Mouse (Mus musculus) embryo, embryonic 11.5 days (tissue): ENCODE measurements around the gene Igsf6.
"Not testable (repeated sequence)": the region's sequence is repeated elsewhere in the genome, so short reads cannot be mapped to it uniquely, and the experiment has no call there.

Experiments used
- DNase-seq: peaks from one replicate; pipeline ENCODE4 v3.0.0-alpha.2; 2012; ENCODE audit warnings: low read depth, low spot score

Gene Igsf6

GRCm38 (mm10) chr7:121059477-121060218, 14.7 kb downstream of the Igsf6 start:
- no peak for DNase-seq

GRCm38 (mm10) chr7:121053071-121053470, 21.3 kb downstream of the Igsf6 start:
- no peak for DNase-seq

GRCm38 (mm10) chr7:121047624-121048023, 26.7 kb downstream of the Igsf6 start:
- DNase-seq, result no peak

GRCm38 (mm10) chr7:121045671-121046453, 28.5 kb downstream of the Igsf6 start:
- no peak for DNase-seq

GRCm38 (mm10) chr7:121044251-121044650, 30.1 kb downstream of the Igsf6 start:
- no peak for DNase-seq

GRCm38 (mm10) chr7:121043510-121043909, 30.9 kb downstream of the Igsf6 start:
- DNase-seq, result no peak

- no peak for DNase-seq
These were observed 31.4 kb downstream of the Igsf6 start for GRCm38 (mm10) chr7:121043004-121043403.

GRCm38 (mm10) chr7:121041989-121042388, 32.4 kb downstream of the Igsf6 start:
- no peak for DNase-seq

- DNase-seq, result no peak
These were observed 33.8 kb downstream of the Igsf6 start for GRCm38 (mm10) chr7:121040595-121040994.

- DNase-seq, result peak; percentile 26
These were observed 39.1 kb downstream of the Igsf6 start for GRCm38 (mm10) chr7:121035161-121035721.

- no peak for DNase-seq
These were observed 39.7 kb downstream of the Igsf6 start for GRCm38 (mm10) chr7:121034701-121035141.

GRCm38 (mm10) chr7:121033856-121034652, 40.3 kb downstream of the Igsf6 start, which contains the start of gene Mettl9:
Mettl9 (plus strand) TSS chr7:121034445.
- DNase-seq, result peak; percentile 96

GRCm38 (mm10) chr7:121029947-121030346, 44.4 kb downstream of the Igsf6 start:
- DNase-seq, result not testable (repeated sequence)

GRCm38 (mm10) chr7:121026300-121026699, 48.1 kb downstream of the Igsf6 start:
- no peak for DNase-seq

- DNase-seq, result no peak
These were observed 49.0 kb downstream of the Igsf6 start for GRCm38 (mm10) chr7:121025221-121026008.

- no peak for DNase-seq
These were observed 54.1 kb downstream of the Igsf6 start for GRCm38 (mm10) chr7:121020277-121020676.

GRCm38 (mm10) chr7:121018778-121019177, 55.6 kb downstream of the Igsf6 start:
- DNase-seq, result no peak

GRCm38 (mm10) chr7:121014486-121014885, 59.9 kb downstream of the Igsf6 start:
- DNase-seq, result no peak
